Mouse (Mus musculus) mouse embryonic stem cell (cell line): Measurements from ENCODE around the gene Zc3h12c.

Source experiments
- in situ Hi-C, 2 experiments: fragments of 300-500 bp; cut with MboI; formaldehyde crosslinking; loops; 1 replicate in 1 of 2; 3 replicates in 1 of 2; pipeline ENCODE4 v1.14.3; 2019 to 2020; ENCODE audit warnings: low sequenced_read_pairs in 2 of 2, low pct_unique_long_range_greater_than_20kb in 1 of 2, mixed read lengths in 1 of 2; ENCODE audit not compliant: unreplicated experiment in 1 of 2

Zc3h12c gene

GRCm38 (mm10) chr9:52119212-52119611 is 49.2 kb downstream of the Zc3h12c start:
- in situ Hi-C loops: no loop called here

- in situ Hi-C loops: no loop called here
Observed at GRCm38 (mm10) chr9:52113091-52113490, 55.3 kb downstream of the Zc3h12c start.

DNA sequence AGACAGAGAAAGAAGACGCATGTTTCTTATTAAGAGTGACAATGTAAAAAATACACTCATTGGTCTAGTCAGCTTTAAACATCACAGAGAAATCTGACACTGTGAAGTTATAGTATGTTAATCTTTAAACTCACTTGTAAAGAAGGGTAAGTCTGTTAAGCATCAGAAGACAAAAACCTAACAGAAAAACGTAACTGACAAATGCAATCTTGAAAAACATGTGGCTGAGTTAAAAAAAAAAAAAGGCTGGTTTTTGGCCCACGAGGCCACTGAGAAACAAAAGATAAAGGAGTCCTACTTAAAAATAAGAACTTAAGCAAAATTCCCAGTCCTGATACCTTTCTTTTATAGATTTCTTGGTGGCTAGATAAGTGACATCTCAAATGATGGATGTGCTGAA is 57.6 kb downstream of the Zc3h12c start:
- in situ Hi-C loops: no loop called here

DNA sequence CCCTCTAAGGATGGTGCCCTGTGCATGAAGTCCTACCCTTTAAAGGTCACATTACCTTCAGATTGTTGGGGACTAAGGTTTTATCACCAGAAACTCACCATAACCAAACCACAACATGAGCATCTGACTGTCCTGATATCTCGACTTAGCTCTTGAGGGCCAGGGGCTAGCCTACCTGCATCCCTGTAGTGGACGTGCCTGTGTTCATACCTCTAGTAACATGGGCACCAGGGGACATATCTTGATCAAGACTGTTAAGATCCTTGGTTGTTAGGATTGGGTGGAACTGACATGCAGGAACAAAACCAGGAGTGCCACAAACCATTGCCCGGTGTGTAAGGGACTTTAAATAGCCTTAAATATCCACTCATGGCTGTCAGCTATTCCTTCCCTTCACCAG is 61.2 kb downstream of the Zc3h12c start:
- in situ Hi-C loops: no loop called here

- in situ Hi-C loops: no loop called here
Observed at GRCm38 (mm10) chr9:52105423-52105822, 62.9 kb downstream of the Zc3h12c start.

DNA sequence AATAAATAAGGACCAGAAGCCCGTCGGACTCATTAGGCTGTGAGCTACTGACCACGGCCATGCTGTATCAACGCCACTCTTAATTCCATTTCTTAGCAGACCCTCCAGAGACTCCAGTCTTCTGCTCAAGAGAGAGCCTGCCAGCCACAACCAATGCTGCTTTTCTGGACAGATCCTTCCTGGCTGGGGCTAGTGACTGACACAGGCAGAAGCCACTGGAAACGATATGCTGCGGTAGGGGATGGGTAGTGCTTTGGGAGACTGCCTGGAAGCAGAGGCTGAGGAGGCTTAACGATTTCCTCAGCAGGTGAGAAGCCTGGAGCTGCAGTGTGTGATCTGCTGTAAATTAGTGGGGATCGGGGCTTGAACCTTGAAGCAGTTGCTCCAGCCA is 64.2 kb downstream of the Zc3h12c start:
- in situ Hi-C loops: no loop called here

DNA sequence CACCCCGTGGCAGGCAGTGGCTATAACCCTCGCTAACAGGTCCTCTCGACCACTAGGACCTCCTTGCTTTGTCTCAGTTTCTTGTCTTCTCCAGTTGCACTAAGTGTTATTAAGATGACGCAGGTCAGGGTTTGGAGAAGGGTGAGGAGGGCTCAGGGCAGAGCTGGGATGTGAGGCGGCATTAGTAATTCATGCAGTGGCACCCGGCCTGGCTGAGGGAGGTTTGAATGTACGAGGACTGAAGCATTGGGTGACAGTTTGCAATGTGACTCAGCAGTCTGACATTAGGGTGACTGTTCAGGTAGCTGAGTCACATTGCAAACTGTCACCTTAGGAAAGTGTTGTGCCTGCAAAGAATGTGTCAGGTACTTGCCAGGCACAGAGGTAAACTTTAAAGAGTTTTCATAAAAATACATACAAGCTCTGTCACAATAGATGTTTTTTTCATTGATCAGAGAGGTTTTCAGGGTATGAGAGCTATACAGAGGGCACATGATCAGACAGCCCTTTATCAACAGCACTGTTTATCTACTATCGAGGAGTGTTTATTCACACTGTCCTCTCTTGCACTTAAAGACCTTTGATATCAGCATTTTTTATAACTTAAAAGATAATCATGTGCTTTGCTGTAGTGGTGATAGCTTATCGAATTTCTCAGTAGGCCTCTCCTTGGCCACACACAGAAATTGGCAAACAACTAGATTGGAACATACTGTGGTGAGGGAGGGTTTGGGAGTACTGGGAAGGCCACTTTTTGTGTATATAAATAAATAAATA is 64.7 kb downstream of the Zc3h12c start:
- in situ Hi-C loops: no loop called here

DNA sequence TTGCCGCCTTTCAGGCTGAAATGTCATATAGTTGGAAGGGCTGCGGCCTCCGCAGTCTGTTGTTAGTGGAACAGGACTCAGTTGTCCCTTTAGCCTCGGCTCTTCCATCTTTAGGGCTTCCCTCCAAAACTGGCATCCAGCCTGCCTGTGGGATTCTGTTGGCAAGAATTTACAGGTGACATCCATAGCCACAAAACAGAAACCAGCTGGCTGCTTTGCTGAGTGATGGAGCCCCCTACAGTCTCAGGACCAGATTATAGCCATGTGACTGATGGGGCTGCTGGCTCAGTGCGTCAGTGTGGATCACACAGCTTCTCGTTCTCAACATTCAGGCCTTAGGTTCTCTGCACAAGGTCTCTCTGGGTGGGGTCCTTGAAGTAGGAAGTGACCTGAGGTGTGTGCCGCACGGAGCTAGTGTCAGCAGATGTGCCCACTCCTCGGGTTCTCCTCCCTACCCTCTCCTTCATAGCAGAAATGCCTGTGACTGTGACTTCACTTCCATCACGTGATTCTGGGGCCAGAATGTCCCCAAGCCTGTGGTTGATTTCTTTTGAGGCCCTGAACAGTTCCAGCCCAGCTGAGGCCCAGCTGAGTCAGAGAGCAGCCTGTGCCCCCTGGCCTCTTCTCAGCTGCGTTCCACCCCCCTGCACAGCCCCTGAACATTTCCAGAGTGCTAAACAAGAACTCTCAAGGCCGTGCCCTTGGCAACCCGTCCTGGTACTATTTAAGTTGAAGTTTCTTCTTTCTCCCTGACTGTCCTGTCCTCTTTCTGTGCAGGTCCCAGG is 66.1 kb downstream of the Zc3h12c start:
- in situ Hi-C loops: no loop called here

DNA sequence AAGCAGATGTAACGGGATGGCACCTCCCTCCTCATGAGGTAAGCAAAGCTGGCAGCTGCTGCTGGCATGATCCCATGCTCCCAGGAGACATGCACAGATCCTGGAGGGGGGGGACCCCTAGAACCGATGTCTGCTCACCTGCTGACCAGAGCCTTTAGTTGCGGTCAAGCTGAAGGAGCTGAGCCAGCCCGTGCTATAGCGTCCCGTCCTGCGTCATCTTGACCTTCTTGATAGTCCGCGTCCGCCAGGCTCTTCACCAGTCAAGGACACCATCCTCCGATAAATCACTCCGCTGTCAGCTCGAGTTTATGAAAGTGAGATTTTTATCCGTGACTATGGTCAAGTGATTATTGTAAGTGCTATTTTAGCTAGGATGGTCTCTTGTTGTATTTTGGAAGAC is 67.9 kb downstream of the Zc3h12c start:
- in situ Hi-C loops: no loop called here

DNA sequence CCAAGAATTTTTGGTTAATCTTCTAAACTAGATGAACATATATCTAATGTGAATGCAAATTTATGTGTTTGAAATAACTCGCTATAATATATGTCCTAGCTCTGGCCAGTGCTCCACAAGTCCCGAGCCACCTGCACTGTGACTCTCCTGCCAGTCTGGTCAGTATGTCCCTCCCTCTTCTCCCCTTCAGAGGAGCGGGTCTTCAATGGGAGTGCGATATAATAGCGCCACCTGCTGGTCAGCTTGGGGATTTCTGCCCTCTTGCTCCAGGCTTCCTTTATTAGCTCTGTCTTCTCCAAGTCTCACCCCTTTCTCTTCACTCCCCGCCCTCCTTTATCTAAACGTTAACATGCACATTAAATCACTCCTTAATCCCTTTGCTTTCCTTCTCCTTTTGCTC is 69.8 kb downstream of the Zc3h12c start:
- in situ Hi-C loops: loop anchor here (5.0 to 10.0 kb wide), 2 partner anchors 104 to 106 kb away; no protein-coding TSS in a partner anchor

DNA sequence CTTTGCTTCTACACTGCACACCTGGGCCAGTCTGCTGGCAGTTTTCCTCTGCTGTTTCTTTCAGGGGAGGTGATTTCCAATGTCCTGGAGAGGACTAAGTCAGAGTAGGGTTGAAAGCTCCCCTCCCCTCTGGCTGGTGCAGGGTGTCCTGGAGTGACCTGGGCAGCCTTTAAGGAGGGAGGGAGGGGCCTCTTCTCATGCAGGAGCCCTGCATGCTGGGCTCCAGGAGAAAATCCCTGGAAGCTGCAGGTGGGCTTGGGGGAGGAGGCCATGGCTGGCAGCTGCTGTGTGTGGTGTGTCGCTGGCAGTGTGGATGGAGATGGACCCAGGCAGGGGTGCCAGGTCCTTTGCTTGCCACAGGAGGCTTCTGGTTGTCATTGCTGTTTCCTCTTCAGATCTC is 71.0 kb downstream of the Zc3h12c start:
- in situ Hi-C loops: loop anchor here (5.0 to 10.0 kb wide), 2 partner anchors 103 to 105 kb away; no protein-coding TSS in a partner anchor

GRCm38 (mm10) chr9:52095666-52096065 is 72.7 kb downstream of the Zc3h12c start:
- in situ Hi-C loops: loop anchor here (5.0 to 10.0 kb wide), 2 partner anchors 101 to 103 kb away; no protein-coding TSS in a partner anchor

DNA sequence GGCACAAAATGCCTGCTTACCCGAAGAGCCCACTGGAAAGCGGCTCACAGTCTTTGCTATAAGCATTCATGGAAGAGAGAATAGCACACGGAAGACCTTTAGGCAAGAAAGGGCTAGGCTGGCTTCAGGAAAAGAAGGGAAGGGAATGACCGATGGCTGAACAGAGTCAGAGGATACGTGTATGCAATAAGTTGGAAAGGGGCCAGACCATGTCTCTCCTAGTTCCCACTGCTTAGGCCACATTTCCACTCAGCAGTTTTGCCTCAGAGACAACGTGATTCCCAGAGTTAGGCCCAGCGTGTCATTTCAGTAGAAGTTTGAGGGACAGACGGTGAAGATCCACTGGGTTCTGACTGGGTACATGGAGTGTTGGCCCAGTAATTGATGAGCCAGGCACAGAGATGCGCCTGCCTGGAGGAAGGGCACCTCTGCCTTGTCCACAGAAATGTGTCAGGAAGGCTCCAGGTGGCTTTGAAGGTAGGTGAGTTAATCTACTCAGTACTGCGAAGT is 73.8 kb downstream of the Zc3h12c start:
- in situ Hi-C loops: loop anchor here in 1 of 2 experiments (10.0 kb wide), 1 partner anchor 100 kb away; no protein-coding TSS in a partner anchor

DNA sequence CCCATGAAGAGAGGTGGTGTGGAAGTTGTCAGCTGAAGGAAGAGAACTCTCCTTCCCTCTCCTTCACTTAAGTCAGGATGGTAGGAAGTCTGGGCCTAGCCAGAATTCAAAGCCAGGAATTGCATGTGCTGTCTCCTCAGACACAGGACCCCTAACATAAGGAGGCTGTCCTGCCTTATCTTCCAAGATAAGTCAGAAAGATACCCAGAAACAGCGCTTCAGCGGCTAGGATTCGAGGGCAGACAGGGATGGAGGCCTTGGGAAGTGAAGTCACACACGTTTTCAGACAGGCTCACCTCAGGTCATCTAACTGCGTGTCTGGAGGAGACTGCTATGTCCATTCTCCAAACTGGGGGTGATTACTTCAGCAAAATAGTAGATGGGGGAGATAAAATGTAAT is 74.4 kb downstream of the Zc3h12c start:
- in situ Hi-C loops: loop anchor here in 1 of 2 experiments (10.0 kb wide), 1 partner anchor 99 kb away; no protein-coding TSS in a partner anchor

- in situ Hi-C loops: loop anchor here in 1 of 2 experiments (10.0 kb wide), 1 partner anchor 98 kb away; no protein-coding TSS in a partner anchor
Observed at GRCm38 (mm10) chr9:52093108-52093507, 75.3 kb downstream of the Zc3h12c start.

GRCm38 (mm10) chr9:52092311-52092710 is 76.1 kb downstream of the Zc3h12c start:
- in situ Hi-C loops: loop anchor here in 1 of 2 experiments (10.0 kb wide), 1 partner anchor 98 kb away; no protein-coding TSS in a partner anchor

DNA sequence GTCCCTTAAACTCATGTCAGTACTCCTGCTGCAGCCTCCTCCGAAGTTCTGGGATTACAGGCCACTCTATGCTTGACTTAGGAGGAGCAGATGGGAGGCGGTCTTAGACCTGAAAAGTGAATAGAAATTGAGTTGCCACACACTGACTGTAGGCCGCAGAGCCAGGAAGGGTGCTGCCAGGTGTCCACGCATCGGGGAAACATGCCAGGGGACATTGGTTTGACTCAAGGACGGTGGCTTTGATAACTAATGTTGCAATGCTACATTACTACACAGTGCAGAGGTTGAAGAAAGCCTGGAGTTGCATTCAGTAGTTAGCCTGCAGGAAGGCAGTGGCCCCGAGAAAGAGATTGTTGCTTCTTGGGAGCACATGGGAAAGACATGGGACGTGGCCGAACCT is 76.6 kb downstream of the Zc3h12c start:
- in situ Hi-C loops: loop anchor here in 1 of 2 experiments (10.0 kb wide), 1 partner anchor 97 kb away; no protein-coding TSS in a partner anchor

GRCm38 (mm10) chr9:52082414-52082813 is 86.0 kb downstream of the Zc3h12c start:
- in situ Hi-C loops: no loop called here

DNA sequence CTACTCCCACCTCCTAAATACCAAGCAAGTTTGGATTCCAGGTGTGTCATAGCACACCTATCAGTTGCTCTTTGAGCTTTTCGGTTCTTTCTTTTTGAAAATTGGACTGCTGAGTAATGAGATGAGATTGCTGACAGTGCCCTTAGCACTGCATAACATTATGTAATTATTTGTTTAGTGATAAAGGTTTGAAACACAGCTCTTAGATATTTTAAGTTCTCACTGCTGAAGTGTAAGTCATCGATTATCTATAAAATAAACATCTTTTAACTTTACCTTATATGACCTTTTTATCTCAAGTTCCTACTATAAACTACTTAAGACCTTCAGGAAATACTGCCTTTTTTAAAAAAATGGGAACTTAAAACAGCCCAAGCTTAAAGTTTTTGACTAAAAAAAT is 86.4 kb downstream of the Zc3h12c start:
- in situ Hi-C loops: no loop called here
